Mouse (Mus musculus): Measurements from ENCODE around the gene Erc2. TPM values are rescaled to one million over a fixed set of nuclear protein-coding genes. Genes with fewer than 3 reads are reported as not detected.

The Erc2 gene
- polyA plus RNA-seq, 1 experiment from 2014 or later, result 110 TPM

GRCm38 (mm10) chr14:28434996-28435395, 812.8 kb downstream of the Erc2 start:
- no peak overlapping the region for H3K9ac ChIP-seq
- 74% methylated on average over 7 of the region's 7 CpGs for WGBS
- H3K4me3 ChIP-seq, result no peak overlapping the region
- no peaks in the 10 kb centered on the region for H3K4me1 ChIP-seq
- H3K27ac ChIP-seq, result no peak overlapping the region
- no peak for ATAC-seq (replicated peaks)
- H3K27me3 ChIP-seq (replicated peaks), result no peaks in the 10 kb centered on the region
- no peaks in the 10 kb centered on the region for H3K36me3 ChIP-seq (replicated peaks)
- H3K4me2 ChIP-seq, result no peak overlapping the region
- H3K9me3 ChIP-seq, result no peaks in the 10 kb centered on the region

GRCm38 (mm10) chr14:28439171-28439570, 816.9 kb downstream of the Erc2 start:
- H3K4me3 ChIP-seq, result no peak overlapping the region
- WGBS, result 87% methylated on average over 6 of the region's 6 CpGs
- H3K27me3 ChIP-seq (replicated peaks), result no peaks in the 10 kb centered on the region
- no peaks in the 10 kb centered on the region for H3K36me3 ChIP-seq (replicated peaks)
- no peak overlapping the region for H3K27ac ChIP-seq
- no peak overlapping the region for H3K4me2 ChIP-seq
- ATAC-seq (replicated peaks), result no peak
- H3K9me3 ChIP-seq, result no peaks in the 10 kb centered on the region
- H3K9ac ChIP-seq, result no peak overlapping the region
- no peaks in the 10 kb centered on the region for H3K4me1 ChIP-seq

GRCm38 (mm10) chr14:28441240-28441967, 819.2 kb downstream of the Erc2 start:
- H3K9ac ChIP-seq, result no peak overlapping the region
- no peak overlapping the region for H3K4me2 ChIP-seq
- no peak for ATAC-seq (replicated peaks)
- no peaks in the 10 kb centered on the region for H3K36me3 ChIP-seq (replicated peaks)
- H3K4me1 ChIP-seq, result no peaks in the 10 kb centered on the region
- no peaks in the 10 kb centered on the region for H3K9me3 ChIP-seq
- no peaks in the 10 kb centered on the region for H3K27me3 ChIP-seq (replicated peaks)
- WGBS, result 27% methylated on average over 14 of the region's 14 CpGs
- H3K27ac ChIP-seq, result no peak overlapping the region
- no peak overlapping the region for H3K4me3 ChIP-seq

- H3K9me3 ChIP-seq, result no peaks in the 10 kb centered on the region
- ATAC-seq (replicated peaks), result no peak
- H3K9ac ChIP-seq, result no peak overlapping the region
- H3K36me3 ChIP-seq (replicated peaks), result no peaks in the 10 kb centered on the region
- H3K4me2 ChIP-seq, result no peak overlapping the region
- no peak overlapping the region for H3K27ac ChIP-seq
- peaks cover under 1% of the 10 kb centered on the region; the same call in 1 of the 2 replicates for H3K4me1 ChIP-seq
- no peak overlapping the region for H3K4me3 ChIP-seq
- WGBS, result 90% methylated on average over 7 of the region's 7 CpGs
- H3K27me3 ChIP-seq (replicated peaks), result no peaks in the 10 kb centered on the region
Observed at GRCm38 (mm10) chr14:28443254-28443944, 821.2 kb downstream of the Erc2 start.

DNA sequence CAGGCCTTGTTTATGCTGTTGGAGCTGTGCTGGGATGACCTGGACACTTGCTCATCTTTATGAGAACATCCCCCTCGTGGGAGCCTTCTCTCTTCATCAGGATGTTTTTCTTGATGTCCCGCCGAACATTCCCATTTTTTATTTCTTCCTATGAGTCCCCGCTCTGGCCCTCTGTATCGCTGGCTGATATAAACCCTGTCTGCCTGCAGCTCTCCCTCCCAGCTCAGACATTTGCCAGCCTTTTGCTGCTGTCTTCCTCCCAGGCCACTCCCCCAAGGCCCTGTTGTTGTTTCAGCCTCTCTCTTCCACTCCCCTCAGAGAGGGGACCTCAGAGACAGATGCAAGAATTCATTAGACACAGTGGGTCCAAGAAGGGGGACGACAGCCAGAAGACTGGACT, 823.5 kb downstream of the Erc2 start:
- Histone ChIP-seq H3K27me3 (replicated peaks) (no peaks in the 10 kb centered on the region), H3K4me2 (no peak overlapping the region), H3K4me3 (no peak overlapping the region), H3K36me3 (replicated peaks) (no peaks in the 10 kb centered on the region), H3K9me3 (no peaks in the 10 kb centered on the region), H3K9ac (no peak overlapping the region), H3K4me1 (peaks cover 9% of the 10 kb centered on the region), H3K27ac (no peak overlapping the region)
- no peak for ATAC-seq (replicated peaks)
- 83% methylated on average over 6 of the region's 6 CpGs for WGBS

- Histone ChIP-seq H3K27ac (no peak overlapping the region), H3K27me3 (replicated peaks) (no peaks in the 10 kb centered on the region), H3K9me3 (no peaks in the 10 kb centered on the region), H3K4me3 (no peak overlapping the region), H3K9ac (no peak overlapping the region), H3K36me3 (replicated peaks) (no peaks in the 10 kb centered on the region), H3K4me2 (no peak overlapping the region), H3K4me1 (peaks cover 18% of the 10 kb centered on the region)
- no peak for ATAC-seq (replicated peaks)
- 60% methylated on average over 9 of the region's 9 CpGs for WGBS
Observed at GRCm38 (mm10) chr14:28451771-28452170, 829.5 kb downstream of the Erc2 start.

GRCm38 (mm10) chr14:28456372-28457076, 834.3 kb downstream of the Erc2 start:
- no peak for ATAC-seq (replicated peaks)
- 67% methylated on average over 7 of the region's 7 CpGs for WGBS
- no peak overlapping the region for H3K4me2 ChIP-seq
- no peak overlapping the region for H3K4me3 ChIP-seq
- H3K36me3 ChIP-seq (replicated peaks), result no peaks in the 10 kb centered on the region
- no peaks in the 10 kb centered on the region for H3K27me3 ChIP-seq (replicated peaks)
- no peak overlapping the region for H3K9ac ChIP-seq
- no peaks in the 10 kb centered on the region for H3K9me3 ChIP-seq
- H3K4me1 ChIP-seq, result 0 out of 2 replicates have a peak, but pooled peaks cover under 1% of the 10 kb centered on the region
- H3K27ac ChIP-seq, result no peak overlapping the region

GRCm38 (mm10) chr14:28457428-28457827, 835.2 kb downstream of the Erc2 start:
- Histone ChIP-seq H3K9ac (no peak overlapping the region), H3K27ac (no peak overlapping the region), H3K36me3 (replicated peaks) (no peaks in the 10 kb centered on the region), H3K4me1 (no peaks in the 10 kb centered on the region), H3K9me3 (no peaks in the 10 kb centered on the region), H3K4me3 (no peak overlapping the region), H3K4me2 (no peak overlapping the region), H3K27me3 (replicated peaks) (no peaks in the 10 kb centered on the region)
- 78% methylated on average over 3 of the region's 3 CpGs for WGBS
- ATAC-seq (replicated peaks), result no peak

- no peak for ATAC-seq (replicated peaks)
- 61% methylated on average over 5 of the region's 5 CpGs for WGBS
- Histone ChIP-seq H3K4me3 (no peak overlapping the region), H3K4me1 (peaks cover 6% of the 10 kb centered on the region; the same call in 1 of the 2 replicates), H3K27me3 (replicated peaks) (no peaks in the 10 kb centered on the region; the same call in 1 of the 2 replicates), H3K9ac (no peak overlapping the region), H3K36me3 (replicated peaks) (no peaks in the 10 kb centered on the region), H3K4me2 (no peak overlapping the region), H3K27ac (no peak overlapping the region), H3K9me3 (no peaks in the 10 kb centered on the region)
Observed at GRCm38 (mm10) chr14:28467956-28468355, 845.7 kb downstream of the Erc2 start.

DNA sequence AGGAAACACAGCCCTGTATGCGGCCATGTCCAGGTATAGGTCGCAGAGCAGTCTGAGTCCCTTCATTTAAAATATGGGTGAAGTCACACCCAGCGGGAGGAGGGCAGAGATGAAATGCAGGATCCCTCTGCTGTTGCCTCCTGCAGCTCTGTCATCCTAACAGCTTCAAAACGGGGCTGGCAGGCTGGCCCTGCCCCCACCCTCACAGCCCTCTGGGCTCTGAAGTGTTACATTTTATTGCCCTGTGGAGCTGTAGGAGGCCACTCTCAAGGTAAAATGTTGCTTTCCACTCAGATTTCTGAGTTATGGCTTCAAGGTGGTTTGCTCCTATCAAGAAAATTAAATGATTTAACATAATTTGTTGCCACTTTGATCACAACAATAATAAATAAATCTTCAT, 847.5 kb downstream of the Erc2 start:
- ATAC-seq (replicated peaks), result no peak
- no peak overlapping the region for H3K27ac ChIP-seq
- no peak overlapping the region for H3K4me3 ChIP-seq
- H3K27me3 ChIP-seq (replicated peaks), result no peaks in the 10 kb centered on the region; the same call in 1 of the 2 replicates
- no peak overlapping the region for H3K9ac ChIP-seq
- H3K9me3 ChIP-seq, result no peaks in the 10 kb centered on the region
- H3K4me2 ChIP-seq, result no peak overlapping the region
- 34% methylated on average over 4 of the region's 4 CpGs for WGBS
- H3K4me1 ChIP-seq, result peaks cover 6% of the 10 kb centered on the region; the same call in 1 of the 2 replicates
- H3K36me3 ChIP-seq (replicated peaks), result no peaks in the 10 kb centered on the region

GRCm38 (mm10) chr14:28470212-28470611, 848.0 kb downstream of the Erc2 start:
- H3K9me3 ChIP-seq, result no peaks in the 10 kb centered on the region
- no peak overlapping the region for H3K4me3 ChIP-seq
- H3K9ac ChIP-seq, result no peak overlapping the region
- no peak overlapping the region for H3K4me2 ChIP-seq
- H3K27ac ChIP-seq, result no peak overlapping the region
- 68% methylated on average over 6 of the region's 6 CpGs for WGBS
- peaks cover 9% of the 10 kb centered on the region; the same call in 1 of the 2 replicates for H3K4me1 ChIP-seq
- H3K36me3 ChIP-seq (replicated peaks), result no peaks in the 10 kb centered on the region
- no peak for ATAC-seq (replicated peaks)
- H3K27me3 ChIP-seq (replicated peaks), result no peaks in the 10 kb centered on the region; the same call in 1 of the 2 replicates

GRCm38 (mm10) chr14:28475012-28475411, 852.8 kb downstream of the Erc2 start:
- H3K27ac ChIP-seq, result peak overlapping the region; percentile 62
- H3K4me1 ChIP-seq, result peaks cover 15% of the 10 kb centered on the region; the same call in 1 of the 2 replicates
- H3K9ac ChIP-seq, result no peak overlapping the region
- WGBS, result 20% methylated on average over 3 of the region's 3 CpGs
- no peaks in the 10 kb centered on the region for H3K9me3 ChIP-seq
- H3K27me3 ChIP-seq (replicated peaks), result no peaks in the 10 kb centered on the region
- no peaks in the 10 kb centered on the region for H3K36me3 ChIP-seq (replicated peaks)
- no peak overlapping the region for H3K4me3 ChIP-seq
- peak overlapping the region; percentile 24; the same call in 1 of the 2 replicates for H3K4me2 ChIP-seq
- peak; percentile 75; the same call in 1 of the 2 replicates for ATAC-seq (replicated peaks)

All from midbrain, embryonic 15.5 days (tissue).